Mouse (Mus musculus): ENCODE data around the gene Etv6.

GRCm38 (mm10) chr6:133997461-133997860 is 38.0 kb upstream of the Etv6 start:
- TF ChIP-seq CTCF (IDR thresholded peaks at IDR 0.05; ENCODE audit: extremely low read depth, insufficient read length, insufficient replicate concordance, low read depth, low read length) (no peak), POLR2A (IDR thresholded peaks at IDR 0.05; ENCODE audit: low read depth, low read length) (no peak)
